Mouse (Mus musculus): Measurements from ENCODE around the gene Polr3gl.

GRCm38 (mm10) chr3:96540740-96541139, 53.2 kb downstream of the Polr3gl start:
- TF ChIP-seq CTCF (IDR thresholded peaks at IDR 0.05; ENCODE audit: low read depth), result no peak
- no peak for TF ChIP-seq EP300 (IDR thresholded peaks at IDR 0.05; ENCODE audit: low read depth)
